Mouse (Mus musculus) left cerebral cortex, postnatal 4 days (tissue): Measurements from ENCODE around the gene Olfr1245. TPM values are rescaled to one million over a fixed set of nuclear protein-coding genes. Genes with fewer than 3 reads are reported as not detected.
"Not testable (repeated sequence)": the region's sequence is repeated elsewhere in the genome, so short reads cannot be mapped to it uniquely, and the experiment has no call there.

Source experiments
- DNase-seq: peaks from one replicate; pipeline ENCODE4 v3.0.0-alpha.2; 2022
- intact Hi-C: fragments of 180-260 bp; cut with DNase I; formaldehyde crosslinking; loops from one replicate; pipeline ENCODE4 v1.15.1; 2025
- total RNA-seq, 2 experiments: library from RNA; stranded (reverse); gene quantifications; 2 replicates each; pipeline ENCODE4 v1.2.3; 2021

The Olfr1245 gene
- total RNA-seq = not detected

GRCm38 (mm10) chr2:89578347-89578746 is at the start of gene Olfr1245:
Olfr1245 (minus strand) TSS chr2:89578447.
- DNase-seq = no peak
- intact Hi-C loops = no loop called here

- DNase-seq, intact Hi-C loops: not testable (repeated sequence)
Observed at GRCm38 (mm10) chr2:89618145-89618544, 39.9 kb upstream of the Olfr1245 start, which contains the start of gene Olfr1248. Olfr1248 (minus strand) TSS chr2:89618245.

GRCm38 (mm10) chr2:89614030-89614429 is 35.8 kb upstream of the Olfr1245 start, which contains the start of gene Olfr1247:
Olfr1247 (minus strand) TSS chr2:89614130.
- intact Hi-C loops = no loop called here
- DNase-seq = no peak

DNA sequence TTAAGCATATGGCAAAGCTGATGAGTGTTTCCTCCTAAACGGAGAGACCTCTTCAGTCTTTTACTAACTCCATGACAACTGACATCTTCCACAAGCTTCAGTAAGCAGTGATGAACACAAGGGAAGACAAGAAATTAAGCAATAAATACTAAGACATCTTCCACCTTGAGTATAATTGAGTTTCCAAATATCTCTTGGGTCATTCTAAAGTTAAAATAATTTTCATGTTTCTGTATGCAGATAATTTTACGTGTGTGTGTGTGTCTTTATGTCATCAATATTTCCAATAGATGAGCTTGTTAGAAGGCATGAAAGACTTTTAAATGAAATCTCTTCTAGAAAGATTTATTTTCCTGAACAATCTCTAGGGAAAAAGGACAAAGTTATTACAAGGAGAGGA is 14.8 kb upstream of the Olfr1245 start, which contains the start of gene Olfr1246:
TSS of gene Olfr1246 (minus strand) at position 101 of the 400 bp plus-strand sequence.
- DNase-seq = no peak
- intact Hi-C loops = no loop called here

- DNase-seq, intact Hi-C loops: not testable (repeated sequence)
Observed at GRCm38 (mm10) chr2:89562706-89563105, 15.5 kb downstream of the Olfr1245 start.

GRCm38 (mm10) chr2:89544516-89544915 is 33.7 kb downstream of the Olfr1245 start:
- no peak for DNase-seq
- intact Hi-C loops = loop anchor here (5.0 kb wide), 1 partner anchor 1187 kb away; no protein-coding TSS in a partner anchor

DNA sequence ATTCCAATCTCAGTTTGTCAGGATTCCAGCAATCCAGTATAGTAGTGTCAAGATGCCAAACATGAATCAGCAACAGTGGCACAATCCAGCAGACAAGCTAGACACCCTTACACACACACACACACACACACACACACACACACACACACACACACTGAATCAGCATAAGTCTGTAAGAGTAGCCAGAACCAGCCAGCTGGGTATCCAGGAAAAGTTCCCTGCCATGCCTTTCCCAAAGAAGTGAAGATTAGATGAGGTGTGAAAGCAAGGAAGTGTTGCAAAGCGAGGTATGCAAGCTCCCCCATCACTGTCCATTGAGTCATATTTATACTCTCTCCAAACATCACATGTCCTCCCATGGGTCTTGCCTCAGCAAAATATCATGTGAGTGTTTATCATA is 38.3 kb downstream of the Olfr1245 start:
- no peak for DNase-seq
- intact Hi-C loops = loop anchor here (5.0 kb wide), 1 partner anchor 1183 kb away; no protein-coding TSS in a partner anchor

DNA sequence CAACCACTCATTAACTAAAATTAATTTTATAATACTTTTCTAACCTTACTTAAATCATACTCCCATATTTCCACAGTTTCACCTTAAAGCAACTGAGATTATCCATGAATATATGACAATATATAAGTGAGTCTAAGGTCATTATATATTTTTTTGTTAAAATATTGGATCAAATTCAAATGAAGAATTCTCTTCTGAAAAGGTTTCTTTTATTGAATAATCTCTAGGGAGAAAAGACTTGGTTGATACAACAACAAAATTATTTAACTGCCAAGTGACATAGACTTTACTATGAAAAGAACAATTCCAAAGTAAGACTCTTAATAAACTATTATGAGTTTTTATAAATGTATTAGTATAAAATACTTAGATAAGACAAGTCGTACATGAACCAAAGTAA is 46.9 kb downstream of the Olfr1245 start, which contains the start of gene Olfr1243:
TSS of gene Olfr1243 (minus strand) at position 101 of the 400 bp plus-strand sequence.
- intact Hi-C loops = no loop called here
- no peak for DNase-seq

Other genes with a start within 250 kb of the Olfr1245 start
- gene Olfr1232, start 248.8 kb downstream of the Olfr1245 start, total RNA-seq = not detected
- not detected for gene Olfr1233, start 236.0 kb downstream of the Olfr1245 start, total RNA-seq
- not detected for gene Olfr1234, start 213.6 kb downstream of the Olfr1245 start, total RNA-seq
- not detected for gene Olfr1238, start 168.8 kb downstream of the Olfr1245 start, total RNA-seq
- gene Olfr1239, start 158.0 kb downstream of the Olfr1245 start, total RNA-seq = not detected
- gene Olfr1240, start 135.4 kb downstream of the Olfr1245 start, total RNA-seq = not detected
- gene Olfr1241, start 91.3 kb downstream of the Olfr1245 start, total RNA-seq = not detected
- not detected for gene Olfr1242, start 80.1 kb downstream of the Olfr1245 start, total RNA-seq
- gene Olfr1243, start 47.0 kb downstream of the Olfr1245 start, total RNA-seq = not detected
- gene Olfr1246, start 14.7 kb upstream of the Olfr1245 start, total RNA-seq = not detected
- under 1 TPM; 0.10 to 0.12 TPM for gene Olfr1247, start 35.7 kb upstream of the Olfr1245 start, total RNA-seq
- not detected for gene Olfr1248, start 39.8 kb upstream of the Olfr1245 start, total RNA-seq
- gene Olfr1249, start 56.5 kb upstream of the Olfr1245 start, total RNA-seq = not detected
- under 1 TPM in 1 of 2 experiments, not detected in 1; 0.08 TPM for gene Olfr1250, start 83.0 kb upstream of the Olfr1245 start, total RNA-seq
- not detected for gene Olfr1251, start 93.5 kb upstream of the Olfr1245 start, total RNA-seq
- gene Olfr1252, start 146.6 kb upstream of the Olfr1245 start, total RNA-seq = not detected
- gene Olfr1253, start 178.6 kb upstream of the Olfr1245 start, total RNA-seq = not detected
- not detected for gene Olfr1254, start 215.2 kb upstream of the Olfr1245 start, total RNA-seq
- not detected for gene Olfr1255, start 233.6 kb upstream of the Olfr1245 start, total RNA-seq